Mouse (Mus musculus) kidney, postnatal 36 days (tissue): ENCODE measurements around the gene Ppcs.
A peak's percentile ranks its signal among the peaks of the same experiment; 100 is the strongest.

Source experiments
- DNase-seq, 2 experiments: peaks; one replicate each; pipeline ENCODE4 v3.0.0; 2021 to 2022; ENCODE audit warnings: mixed read lengths in 2 of 2

Gene Ppcs

DNA sequence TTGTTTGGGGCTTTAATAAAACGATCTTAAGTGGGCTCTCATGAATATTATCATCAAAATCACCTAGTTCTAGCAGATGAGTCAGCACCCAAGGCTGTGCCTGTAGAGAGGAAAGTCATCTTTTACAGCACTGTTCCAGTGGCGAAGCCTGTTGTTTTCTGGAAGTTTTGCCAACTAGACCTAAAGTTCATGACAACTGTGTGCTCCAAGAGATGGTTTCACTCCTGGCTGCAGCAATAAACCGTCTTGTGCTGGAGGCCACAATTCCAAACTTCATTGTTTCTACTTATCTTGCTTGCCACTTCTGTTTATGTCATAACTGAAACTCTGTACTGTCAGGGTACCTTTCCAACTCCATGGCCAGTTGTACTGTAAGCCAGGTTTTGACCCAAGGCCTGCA, 5.0 kb downstream of the Ppcs start:
- DNase-seq, result no peak

DNA sequence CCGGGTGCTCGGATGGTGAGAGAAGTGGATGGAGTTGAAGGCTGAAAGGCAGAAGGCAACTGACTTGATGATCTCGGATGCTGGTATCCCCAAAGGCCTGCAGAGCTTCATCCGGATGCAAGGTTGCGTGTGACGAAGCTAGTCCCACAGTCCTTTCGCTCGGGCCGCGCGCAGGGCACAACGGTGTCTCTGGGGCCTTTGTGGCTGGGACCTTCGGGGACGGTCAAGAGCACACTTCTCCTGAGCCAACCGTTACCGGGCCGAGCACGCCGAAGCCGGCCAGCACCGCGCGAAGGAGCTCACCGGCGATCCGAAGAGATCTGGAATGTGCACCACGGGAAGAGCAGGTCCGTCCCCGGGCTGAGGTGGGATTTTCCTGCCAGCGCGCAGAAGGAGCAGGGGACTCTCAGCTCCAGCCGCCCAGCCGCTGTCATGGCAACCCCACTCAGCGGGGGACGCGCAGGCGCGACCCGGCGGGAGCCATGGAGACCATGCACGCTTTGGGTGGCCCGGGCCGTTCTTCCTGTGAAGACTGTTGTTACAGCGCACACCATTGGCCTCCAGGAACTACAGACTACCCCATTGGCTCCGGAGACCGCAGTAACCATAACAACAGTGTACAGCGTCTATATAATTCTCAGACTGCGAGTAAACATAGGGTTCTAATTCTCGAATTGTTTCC, 7.0 kb downstream of the Ppcs start, which contains the start of gene Ccdc30:
Ccdc30 (minus strand) TSS at position 450 of the 682 bp plus-strand sequence.
- DNase-seq, result peak; percentile 97

DNA sequence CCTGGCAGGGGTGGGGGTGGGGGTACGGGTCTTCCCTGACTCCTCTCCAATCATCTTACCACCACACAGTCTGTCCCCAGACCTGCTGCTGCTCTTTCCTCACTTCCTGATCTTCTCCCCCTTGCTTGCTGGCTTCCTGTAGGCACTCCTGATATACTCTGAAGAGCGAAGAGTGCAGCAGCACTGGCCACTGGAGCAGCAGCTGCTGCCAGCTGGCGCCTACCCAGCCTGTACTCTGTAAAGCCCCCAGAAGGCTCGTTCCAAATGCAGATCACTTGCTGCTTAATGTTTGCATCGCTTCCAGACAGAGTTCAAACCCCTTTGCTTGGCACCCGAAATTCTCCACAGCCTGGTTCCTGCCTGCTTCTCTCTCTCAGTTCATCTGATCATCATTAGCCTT, 9.4 kb downstream of the Ppcs start:
- no peak for DNase-seq

DNA sequence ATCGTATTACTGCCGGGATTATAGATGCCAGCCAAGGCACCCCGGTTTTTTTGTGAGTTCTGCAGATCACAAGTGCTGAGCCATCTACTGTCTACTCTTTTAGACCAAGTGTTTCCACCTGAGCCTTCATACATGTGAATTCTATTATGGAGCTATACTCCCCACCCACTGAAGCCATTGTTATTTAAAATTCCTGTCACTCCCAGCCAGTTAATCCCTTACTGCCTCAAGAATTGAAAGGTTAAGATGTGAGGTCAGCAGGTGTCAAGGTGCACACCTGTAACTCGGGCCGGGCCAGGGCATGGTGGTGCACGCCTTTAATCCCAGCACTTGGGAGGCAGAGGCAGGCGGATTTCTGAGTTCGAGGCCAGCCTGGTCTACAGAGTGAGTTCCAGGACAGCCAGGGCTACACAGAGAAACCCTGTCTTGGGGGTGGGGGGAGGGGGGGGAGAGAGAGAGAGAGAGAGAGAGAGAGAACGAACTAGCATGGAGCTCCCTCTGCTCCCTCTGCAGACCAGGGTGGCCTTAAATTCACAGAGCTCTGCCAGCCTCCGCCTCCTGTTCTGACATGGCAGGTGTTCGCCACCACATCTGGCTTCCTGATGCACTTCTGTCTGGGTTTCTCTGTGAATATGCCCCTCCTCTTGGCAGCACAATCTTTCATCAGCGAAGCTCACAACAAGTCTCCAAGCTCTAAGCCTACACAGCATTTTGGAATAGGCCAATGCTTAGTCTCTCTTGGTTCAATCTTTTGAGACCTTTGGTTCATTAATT, 10.2 kb downstream of the Ppcs start:
- no peak for DNase-seq

DNA sequence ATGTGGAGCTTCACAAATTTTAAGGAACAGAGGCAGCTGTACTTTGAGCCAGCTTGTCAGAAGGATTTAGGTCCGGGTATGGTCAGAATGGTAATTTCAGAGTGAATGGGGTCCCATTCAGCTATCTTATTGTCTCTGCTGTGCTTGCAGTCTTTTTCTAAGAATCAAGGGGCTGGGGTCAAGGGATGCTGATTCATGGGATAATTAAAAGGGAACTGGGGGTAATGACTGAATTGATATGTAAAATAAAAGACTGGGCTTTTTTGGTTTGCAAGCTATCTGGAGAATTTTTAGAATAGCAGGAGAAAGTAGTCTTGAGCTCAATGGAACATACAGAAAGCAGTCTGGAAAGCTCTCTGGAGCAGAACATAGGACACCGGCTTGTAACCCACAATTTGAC, 18.8 kb downstream of the Ppcs start:
- DNase-seq, result no peak

DNA sequence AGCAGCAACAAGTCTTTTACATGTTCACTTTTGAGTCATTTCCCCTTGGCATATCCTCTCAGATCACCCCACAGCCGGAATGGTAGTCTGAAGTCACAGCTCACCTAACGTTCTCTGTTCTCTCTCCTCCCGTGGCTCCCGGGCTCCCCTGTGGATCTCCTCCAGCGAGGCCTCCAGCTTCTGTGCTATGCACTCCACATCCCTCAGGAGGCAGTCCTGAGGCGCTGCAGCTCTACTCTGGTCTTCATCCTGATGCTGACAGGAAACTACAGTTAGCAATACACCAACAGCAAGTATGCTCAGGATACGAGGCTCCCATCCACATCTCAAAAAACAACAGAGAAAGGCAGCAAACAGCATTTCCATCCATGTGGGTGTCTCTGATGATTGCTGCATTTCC, 21.3 kb downstream of the Ppcs start:
- no peak for DNase-seq

DNA sequence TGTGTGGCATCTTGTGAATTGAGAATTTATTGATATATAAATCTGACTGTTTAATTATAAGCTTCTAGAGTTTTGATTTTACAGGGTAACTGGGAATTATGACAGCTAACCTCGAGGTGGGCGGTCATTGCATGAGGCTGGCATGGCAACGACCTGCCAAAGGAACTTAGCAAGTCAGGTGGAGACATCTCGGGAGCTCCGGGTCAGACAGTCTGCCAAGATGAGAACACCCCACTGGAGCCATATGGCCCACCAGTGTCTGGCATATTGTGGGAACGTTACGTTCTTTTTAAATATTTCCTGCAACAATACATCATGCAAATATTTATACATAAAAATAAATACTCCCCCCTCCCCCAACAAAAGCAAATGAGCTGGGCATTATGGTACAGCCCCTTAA, 23.5 kb downstream of the Ppcs start:
- no peak for DNase-seq

DNA sequence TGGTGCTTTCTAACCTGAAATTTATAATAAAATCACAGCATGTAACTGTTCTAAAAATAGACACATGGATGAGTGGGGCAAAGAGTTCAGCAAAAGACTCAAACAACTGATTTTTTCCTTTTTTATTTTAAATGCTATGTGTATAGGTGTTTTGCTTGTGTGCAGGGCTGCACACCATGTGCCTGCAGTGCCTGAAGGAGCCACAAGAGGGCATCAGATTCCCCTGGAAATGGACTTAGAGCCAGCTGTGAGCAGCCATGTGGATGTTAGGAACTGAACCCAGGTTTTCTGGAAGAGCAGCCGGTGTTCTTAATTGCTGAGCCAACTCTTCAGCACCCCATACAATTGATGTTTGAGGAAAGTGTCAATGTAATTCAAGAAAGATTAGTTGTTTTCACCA, 31.9 kb downstream of the Ppcs start:
- DNase-seq, result peak; percentile 5 to 59

DNA sequence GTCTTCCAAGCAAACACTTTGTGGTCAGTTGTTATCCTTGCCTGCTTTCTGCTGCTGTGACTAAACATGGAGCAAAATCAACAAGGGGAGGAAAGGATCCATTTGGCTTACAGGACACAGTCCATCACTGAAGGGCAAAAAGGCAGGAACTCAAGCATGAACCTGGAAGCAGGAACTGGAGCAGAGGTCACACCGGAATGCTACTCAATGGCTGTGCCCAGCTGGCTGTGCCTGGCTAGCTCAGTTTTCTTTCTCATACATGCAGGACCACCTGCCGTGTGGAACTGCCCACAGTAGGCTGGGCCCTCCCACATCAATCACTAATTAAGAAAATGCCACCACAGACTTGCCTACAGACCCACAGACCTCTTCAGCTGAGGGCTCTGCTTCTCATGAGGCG, 33.0 kb downstream of the Ppcs start:
- peak; percentile 69 to 74 for DNase-seq

DNA sequence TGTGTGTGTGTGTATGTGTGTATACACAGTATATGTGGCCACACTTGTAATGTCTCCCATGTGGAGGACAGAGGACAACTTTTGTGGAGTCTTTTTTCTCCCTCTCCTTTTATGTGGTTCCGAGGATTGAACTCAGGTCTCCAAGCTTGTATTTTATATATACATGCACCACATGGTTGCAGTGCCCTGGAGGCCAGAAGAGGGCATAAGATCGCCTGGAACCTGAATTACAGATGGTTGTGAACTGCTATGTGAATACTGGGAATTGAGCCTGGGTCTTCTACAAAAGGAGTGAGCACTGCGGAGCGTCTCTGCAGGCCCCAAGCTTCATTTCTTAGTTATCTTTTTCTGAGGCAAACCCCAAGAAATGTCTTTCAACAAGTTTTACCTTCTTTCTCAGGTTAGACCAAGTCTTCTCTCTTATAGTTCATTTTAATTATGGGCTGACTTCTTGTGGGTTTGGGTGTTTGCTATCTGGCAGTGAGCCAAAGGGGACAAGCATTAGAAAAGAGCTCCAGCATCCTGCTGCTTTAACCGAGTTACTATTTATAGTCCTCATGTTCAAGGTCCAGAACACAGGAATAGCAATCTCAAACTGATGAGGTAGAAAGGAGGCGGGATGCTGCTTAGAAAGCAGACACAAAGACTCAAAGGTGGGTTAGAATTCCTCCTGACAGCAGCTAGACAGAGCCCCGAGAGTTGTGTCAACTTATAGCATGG, 40.6 kb downstream of the Ppcs start:
- peak; percentile 27 to 49 for DNase-seq

DNA sequence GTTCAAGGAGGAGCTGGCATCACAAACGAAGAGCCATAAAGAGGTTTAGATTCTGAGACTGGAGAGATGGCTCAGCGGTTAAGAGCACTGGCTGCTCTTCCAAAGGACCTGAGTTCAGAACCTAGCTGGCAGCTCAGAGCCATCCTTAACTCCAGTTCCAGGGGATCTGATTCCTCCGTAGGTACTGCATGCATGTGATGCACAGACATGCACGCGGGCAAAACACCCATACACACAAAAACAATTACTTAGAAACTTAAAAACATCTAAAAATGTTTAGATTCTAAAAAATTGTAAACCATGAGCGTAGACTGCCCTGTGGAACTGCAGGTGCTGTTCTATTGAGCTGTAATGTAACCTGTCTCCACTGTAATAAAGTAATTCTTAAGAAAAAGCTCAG, 52.8 kb downstream of the Ppcs start:
- no peak for DNase-seq
